Mouse (Mus musculus) neural tube, embryonic 11.5 days (tissue): ENCODE measurements around the gene Fgf14. TPM values are rescaled to one million over a fixed set of nuclear protein-coding genes. Genes with fewer than 3 reads are reported as not detected.
A peak's percentile ranks its signal among the peaks of the same experiment; 100 is the strongest.
"Not testable (repeated sequence)": the region's sequence is repeated elsewhere in the genome, so short reads cannot be mapped to it uniquely, and the experiment has no call there.

Experiments
- ATAC-seq: fragments of 200-750 bp; cut with Nextera tagmentation; 2 replicates; pipeline ENCODE4 v1.8.0; 2017; ENCODE audit warnings: moderate number of reproducible peaks, mild to moderate bottlenecking, moderate TSS enrichment, moderate library complexity; ENCODE audit not compliant: insufficient read depth, low FRiP score, low TSS enrichment
- DNase-seq: peaks from one replicate; pipeline ENCODE4 v3.0.0-alpha.2; 2015; ENCODE audit warnings: low spot score
- H3K27ac ChIP-seq: fragments of 300-500 bp; sonication (generic); 2 replicates; pipeline ENCODE4 v1.5.1; 2014; ENCODE audit warnings: low read depth, mild to moderate bottlenecking, low read length
- H3K27me3 ChIP-seq: fragments of 300-500 bp; sonication (generic); 2 replicates; pipeline ENCODE4 v1.6.1; 2014; ENCODE audit warnings: mild to moderate bottlenecking, low read length, mixed read lengths; ENCODE audit not compliant: control insufficient read depth, insufficient read depth
- H3K36me3 ChIP-seq: fragments of 300-500 bp; sonication (generic); 2 replicates; pipeline ENCODE4 v1.6.1; 2014; ENCODE audit warnings: mild to moderate bottlenecking, low read length, moderate library complexity, mixed read lengths; ENCODE audit not compliant: control insufficient read depth, insufficient read depth
- H3K4me1 ChIP-seq: fragments of 300-500 bp; sonication (generic); 2 replicates; pipeline ENCODE4 v1.6.1; 2014; ENCODE audit warnings: low read length, mixed read lengths; ENCODE audit not compliant: control insufficient read depth, insufficient read depth
- H3K4me2 ChIP-seq: fragments of 300-500 bp; sonication (generic); 2 replicates; pipeline ENCODE4 v1.6.1; 2014; ENCODE audit warnings: low read depth, mild to moderate bottlenecking, moderate library complexity
- H3K4me3 ChIP-seq: fragments of 300-500 bp; sonication (generic); 2 replicates; pipeline ENCODE4 v1.5.1; 2014; ENCODE audit warnings: low read depth, low read length
- H3K9ac ChIP-seq: fragments of 300-500 bp; sonication (generic); 2 replicates; pipeline ENCODE4 v1.6.1; 2014; ENCODE audit warnings: mild to moderate bottlenecking, low read length
- H3K9me3 ChIP-seq: fragments of 300-500 bp; sonication (generic); 2 replicates; pipeline ENCODE4 v1.6.1; 2016; ENCODE audit warnings: low read length; ENCODE audit not compliant: control insufficient read depth
- WGBS: fragments of 180-500 bp; shearing (Covaris S2); extraction: QIAGEN DNeasy Blood & Tissue Kit; methylation state at CpG from one replicate; pipeline ENCODE4 v1.1.7; 2014; 5-methylcytosine and 5-hydroxymethylcytosine counted together
- polyA plus RNA-seq: library from polyadenylated mRNA; unstranded; fragments of >200 nt; fragmentation: Nextera tagmentation; extraction: Ambion mirVana; gene quantifications from 2 replicates; pipeline ENCODE4 v1.2.1, GENCODE M21; 2014

The Fgf14 gene
- polyA plus RNA-seq, 1 experiment from 2014 or later: 7.5 TPM

DNA sequence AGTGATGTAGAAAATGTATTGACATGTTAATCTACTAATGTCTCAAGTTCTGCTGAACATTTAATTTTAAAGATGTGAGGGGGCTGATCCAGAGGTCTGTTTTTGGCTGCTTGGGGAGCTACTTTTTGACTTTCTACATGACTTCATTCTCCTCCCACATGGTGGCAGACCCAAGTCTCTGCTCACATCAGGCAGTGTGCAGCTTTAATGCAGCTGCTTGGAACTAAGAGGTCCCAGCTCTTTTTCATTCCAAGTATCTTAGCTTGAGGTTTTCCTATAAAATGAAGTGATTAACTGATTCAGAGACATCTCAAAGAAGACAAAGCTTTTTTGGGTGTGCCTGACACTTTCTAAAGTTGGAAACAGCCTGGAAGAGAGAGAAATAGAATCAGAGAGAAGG lies 232.1 kb downstream of the Fgf14 start:
- H3K4me2 ChIP-seq: no peak overlapping the region
- no peaks in the 10 kb centered on the region for H3K27me3 ChIP-seq
- H3K9me3 ChIP-seq: no peaks in the 10 kb centered on the region
- no peak overlapping the region for H3K4me3 ChIP-seq
- no peak for ATAC-seq
- H3K27ac ChIP-seq: no peak overlapping the region
- H3K4me1 ChIP-seq: no peaks in the 10 kb centered on the region
- no peak overlapping the region for H3K9ac ChIP-seq
- H3K36me3 ChIP-seq: no peaks in the 10 kb centered on the region
- DNase-seq: no peak

DNA sequence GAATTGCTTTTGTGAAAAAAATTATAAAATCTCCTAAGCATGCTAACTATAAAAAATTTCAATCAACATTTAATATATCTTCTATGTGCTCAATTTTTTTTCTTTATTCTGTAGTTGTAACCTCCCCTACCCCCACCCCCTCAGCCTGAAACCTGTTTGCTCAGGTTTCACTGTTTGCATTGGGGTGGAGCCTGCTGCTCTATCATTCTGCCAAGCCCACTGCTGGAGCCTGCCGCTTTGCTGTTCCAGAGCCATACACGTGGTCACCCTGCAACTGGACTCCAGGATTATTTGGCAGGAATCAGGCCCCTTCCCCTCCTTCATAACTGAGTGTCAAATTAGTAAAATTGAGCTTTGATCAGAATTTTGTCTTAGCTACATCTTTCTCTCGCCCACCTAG lies 237.6 kb downstream of the Fgf14 start:
- not testable (repeated sequence) for ATAC-seq, H3K27me3 ChIP-seq, DNase-seq, H3K9me3 ChIP-seq, H3K4me2 ChIP-seq, H3K27ac ChIP-seq, H3K4me1 ChIP-seq, H3K4me3 ChIP-seq, H3K9ac ChIP-seq, H3K36me3 ChIP-seq
- WGBS: 37% methylated on average over 3 of the region's 3 CpGs

DNA sequence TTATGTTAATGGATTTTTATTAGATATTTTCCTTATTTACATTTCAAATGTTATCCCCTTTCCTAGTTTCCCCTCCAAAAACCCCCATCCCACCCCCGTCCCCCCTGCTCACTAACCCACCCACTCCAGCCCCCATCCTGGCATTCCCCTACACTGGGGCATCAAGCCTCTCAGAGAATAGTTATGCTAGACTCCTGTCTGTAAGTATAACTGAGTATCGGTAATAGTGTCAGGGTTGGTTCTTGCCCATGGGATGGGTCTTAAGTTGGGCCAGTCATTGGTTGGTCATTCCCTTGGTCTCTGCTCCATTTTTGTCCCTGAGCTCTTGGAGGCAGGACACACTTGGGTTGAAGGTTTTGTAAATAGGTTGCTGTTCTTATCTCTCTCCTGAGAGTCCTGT lies 265.0 kb downstream of the Fgf14 start:
- H3K4me1 ChIP-seq: no peaks in the 10 kb centered on the region
- H3K27ac ChIP-seq: no peak overlapping the region
- H3K9me3 ChIP-seq: no peaks in the 10 kb centered on the region
- 85% methylated on average over 2 of the region's 2 CpGs for WGBS
- ATAC-seq: peak; percentile 36; the same call in 1 of the 2 replicates
- H3K4me3 ChIP-seq: no peak overlapping the region
- no peaks in the 10 kb centered on the region for H3K27me3 ChIP-seq
- H3K9ac ChIP-seq: no peak overlapping the region
- no peaks in the 10 kb centered on the region for H3K36me3 ChIP-seq
- no peak overlapping the region for H3K4me2 ChIP-seq
- no peak for DNase-seq

- H3K4me3 ChIP-seq: no peak overlapping the region
- no peaks in the 10 kb centered on the region for H3K36me3 ChIP-seq
- no peak overlapping the region for H3K27ac ChIP-seq
- DNase-seq (no peak), ATAC-seq (peak; percentile 38; the same call in 1 of the 2 replicates)
- 2% methylated on average over 1 of the region's 1 CpGs for WGBS
- H3K9me3 ChIP-seq: no peaks in the 10 kb centered on the region
- H3K4me2 ChIP-seq: no peak overlapping the region
- no peaks in the 10 kb centered on the region for H3K4me1 ChIP-seq
- no peak overlapping the region for H3K9ac ChIP-seq
- H3K27me3 ChIP-seq: no peaks in the 10 kb centered on the region
Observed at GRCm38 (mm10) chr14:124410945-124411344, 266.0 kb downstream of the Fgf14 start.

- no peak for ATAC-seq
- no peak overlapping the region for H3K27ac ChIP-seq
- DNase-seq: no peak
- H3K9me3 ChIP-seq: no peaks in the 10 kb centered on the region
- H3K36me3 ChIP-seq: no peaks in the 10 kb centered on the region
- no peak overlapping the region for H3K9ac ChIP-seq
- H3K4me3 ChIP-seq: no peak overlapping the region
- no peak overlapping the region for H3K4me2 ChIP-seq
- no peaks in the 10 kb centered on the region for H3K4me1 ChIP-seq
- no peaks in the 10 kb centered on the region for H3K27me3 ChIP-seq
Observed at GRCm38 (mm10) chr14:124328391-124328790, 348.5 kb downstream of the Fgf14 start.

- Histone ChIP-seq H3K4me2 (no peak overlapping the region), H3K27me3 (no peaks in the 10 kb centered on the region), H3K9ac (no peak overlapping the region), H3K9me3 (no peaks in the 10 kb centered on the region), H3K4me3 (no peak overlapping the region), H3K36me3 (no peaks in the 10 kb centered on the region), H3K4me1 (no peaks in the 10 kb centered on the region), H3K27ac (no peak overlapping the region)
- DNase-seq (no peak), ATAC-seq (no peak)
- WGBS: 69% methylated on average over 1 of the region's 1 CpGs
Observed at GRCm38 (mm10) chr14:124319017-124319718, 357.8 kb downstream of the Fgf14 start.

- no peaks in the 10 kb centered on the region for H3K36me3 ChIP-seq
- no peaks in the 10 kb centered on the region for H3K27me3 ChIP-seq
- H3K27ac ChIP-seq: no peak overlapping the region
- H3K4me3 ChIP-seq: no peak overlapping the region
- H3K9ac ChIP-seq: no peak overlapping the region
- DNase-seq: no peak
- WGBS: 88% methylated on average over 2 of the region's 2 CpGs
- no peaks in the 10 kb centered on the region for H3K9me3 ChIP-seq
- H3K4me1 ChIP-seq: no peaks in the 10 kb centered on the region
- no peak overlapping the region for H3K4me2 ChIP-seq
- no peak for ATAC-seq
Observed at GRCm38 (mm10) chr14:124315513-124315912, 361.4 kb downstream of the Fgf14 start.

GRCm38 (mm10) chr14:124287027-124287426 lies 389.9 kb downstream of the Fgf14 start:
- H3K36me3 ChIP-seq: no peaks in the 10 kb centered on the region
- H3K27me3 ChIP-seq: no peaks in the 10 kb centered on the region
- no peaks in the 10 kb centered on the region for H3K9me3 ChIP-seq
- H3K9ac ChIP-seq: no peak overlapping the region
- H3K4me3 ChIP-seq: no peak overlapping the region
- ATAC-seq (no peak), DNase-seq (no peak)
- H3K27ac ChIP-seq: no peak overlapping the region
- no peaks in the 10 kb centered on the region for H3K4me1 ChIP-seq
- no peak overlapping the region for H3K4me2 ChIP-seq

GRCm38 (mm10) chr14:124278384-124278944 lies 398.5 kb downstream of the Fgf14 start:
- no peak overlapping the region for H3K4me2 ChIP-seq
- DNase-seq: no peak
- H3K27me3 ChIP-seq: no peaks in the 10 kb centered on the region
- no peaks in the 10 kb centered on the region for H3K9me3 ChIP-seq
- H3K27ac ChIP-seq: no peak overlapping the region
- H3K9ac ChIP-seq: no peak overlapping the region
- ATAC-seq: no peak
- H3K4me1 ChIP-seq: no peaks in the 10 kb centered on the region
- no peaks in the 10 kb centered on the region for H3K36me3 ChIP-seq
- H3K4me3 ChIP-seq: no peak overlapping the region
